15 mouse cellular contexts compared by ENCODE assay signal in the genomic region with DNA sequence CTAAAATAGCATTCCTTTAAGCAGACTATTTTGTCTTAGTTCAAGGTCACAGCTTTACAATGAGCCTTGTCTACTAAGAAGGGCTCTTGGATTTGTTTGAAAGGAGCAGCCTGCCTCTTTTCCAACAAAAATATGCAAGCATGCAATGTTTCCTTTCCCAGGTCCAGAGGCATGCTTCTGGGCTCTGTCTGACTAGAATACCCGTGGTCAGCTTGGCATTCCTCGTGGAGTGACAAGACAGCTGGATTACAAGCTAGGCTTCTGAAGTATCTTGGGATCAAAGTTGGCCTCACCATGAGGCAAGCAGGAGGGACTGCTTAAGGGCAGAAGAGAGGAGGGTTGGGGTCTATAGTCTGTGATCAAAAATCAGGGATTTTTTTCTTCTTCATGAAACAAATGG. TPM values are rescaled to one million over a fixed set of nuclear protein-coding genes. Genes with fewer than 3 reads are reported as not detected.
"Had no signal": no experiment of that assay in that cellular context is flagged by ENCODE, and none has a peak within 500 bp of the region (broad histone marks: within the 10 kb centered on the region; RNA-seq: fewer than 3 reads in every experiment).

No protein-coding gene starts in this region.

- DNase-seq: kidney, adult 9 months; kidney, postnatal 36 days; layer of hippocampus, adult 9-11 months; layer of hippocampus, postnatal 36 days; left cerebral cortex, postnatal 4 days; lung, adult 18-20 months; retina, postnatal 1 day; right cerebral cortex, postnatal 4 days; thymus, postnatal 4 days had no signal

- ATAC-seq: midbrain, embryonic 15.5 days had no signal

RNA-seq across cellular contexts. Expression of a gene that starts 16.4 kb away (rescaled TPM):
- total RNA-seq: liver, adult 2 months; monocyte, adult 5-6 weeks had no signal
- polyA plus RNA-seq: liver, adult 2 months; liver, embryonic 14.5 days; neural tube, embryonic 13.5 days; spleen, adult 2 months had no signal
